Mouse (Mus musculus): ENCODE data around the gene Dock4. TPM values are rescaled to one million over a fixed set of nuclear protein-coding genes. Genes with fewer than 3 reads are reported as not detected.

The Dock4 gene
- total RNA-seq, 2 experiments from 2014 or later = 97.3 to 104 TPM

- intact Hi-C loops (cut with DNase I) = no loop called here
- TF ChIP-seq CTCF (IDR thresholded peaks at IDR 0.05) = no peak
- no peak for DNase-seq (ENCODE audit: extremely low spot score in 1 of 2, low spot score in 2 of 2)
- no peak overlapping the region for H3K4me3 ChIP-seq
- no peak overlapping the region for H3K27ac ChIP-seq
Measured at GRCm38 (mm10) chr12:40825935-40826460, 380.2 kb downstream of the Dock4 start.

GRCm38 (mm10) chr12:40826491-40826890 lies 380.7 kb downstream of the Dock4 start:
- intact Hi-C loops (cut with DNase I) = no loop called here
- TF ChIP-seq CTCF (IDR thresholded peaks at IDR 0.05) = no peak
- Histone ChIP-seq H3K27ac (no peak overlapping the region), H3K4me3 (no peak overlapping the region)
- no peak for DNase-seq (ENCODE audit: extremely low spot score in 1 of 2, low spot score in 2 of 2)

GRCm38 (mm10) chr12:40828025-40828424 lies 382.3 kb downstream of the Dock4 start:
- DNase-seq (ENCODE audit: extremely low spot score in 1 of 2, low spot score in 2 of 2) = no peak
- H3K4me3 ChIP-seq = no peak overlapping the region
- intact Hi-C loops (cut with DNase I) = no loop called here
- TF ChIP-seq CTCF (IDR thresholded peaks at IDR 0.05) = no peak
- H3K27ac ChIP-seq = no peak overlapping the region

GRCm38 (mm10) chr12:40829269-40829668 lies 383.5 kb downstream of the Dock4 start:
- H3K27ac ChIP-seq = no peak overlapping the region

GRCm38 (mm10) chr12:40832157-40832556 lies 386.4 kb downstream of the Dock4 start:
- peak; percentile 61 for TF ChIP-seq CTCF (IDR thresholded peaks at IDR 0.05)

More at GRCm38 (mm10) chr12:40829269-40829668, 383.5 kb downstream of the Dock4 start:
- no peak overlapping the region for H3K4me3 ChIP-seq
- no peak for DNase-seq (ENCODE audit: extremely low spot score in 1 of 2, low spot score in 2 of 2)
- intact Hi-C loops (cut with DNase I) = no loop called here
- no peak for TF ChIP-seq CTCF (IDR thresholded peaks at IDR 0.05)

GRCm38 (mm10) chr12:40836924-40837323 lies 391.2 kb downstream of the Dock4 start:
- no peak for TF ChIP-seq CTCF (IDR thresholded peaks at IDR 0.05)
- intact Hi-C loops (cut with DNase I) = loop anchor here (2.0 to 10.0 kb wide), 2 partner anchors 648 to 838 kb away; no protein-coding TSS in a partner anchor
- H3K4me3 ChIP-seq = no peak overlapping the region
- peak overlapping the region; percentile 8; the same call in 1 of the 2 replicates for H3K27ac ChIP-seq
- DNase-seq (ENCODE audit: extremely low spot score in 1 of 2, low spot score in 2 of 2) = no peak

More at GRCm38 (mm10) chr12:40832157-40832556, 386.4 kb downstream of the Dock4 start:
- peak overlapping the region; percentile 30; the same call in 1 of the 2 replicates for H3K27ac ChIP-seq
- intact Hi-C loops (cut with DNase I) = loop anchor here (10.0 kb wide), 1 partner anchor 843 kb away; no protein-coding TSS in a partner anchor
- no peak overlapping the region for H3K4me3 ChIP-seq
- no peak for DNase-seq (ENCODE audit: extremely low spot score in 1 of 2, low spot score in 2 of 2)

GRCm38 (mm10) chr12:40837597-40838337 lies 392.0 kb downstream of the Dock4 start:
- H3K4me3 ChIP-seq = no peak overlapping the region
- H3K27ac ChIP-seq = peak overlapping the region; percentile 29
- TF ChIP-seq CTCF (IDR thresholded peaks at IDR 0.05) = peak; percentile 93
- DNase-seq (ENCODE audit: extremely low spot score in 1 of 2, low spot score in 2 of 2) = peak; percentile 76 to 85
- intact Hi-C loops (cut with DNase I) = loop anchor here (2.0 to 10.0 kb wide), 2 partner anchors 647 to 837 kb away; no protein-coding TSS in a partner anchor

GRCm38 (mm10) chr12:40838338-40838695 lies 392.6 kb downstream of the Dock4 start:
- Histone ChIP-seq H3K27ac (no peak overlapping the region), H3K4me3 (no peak overlapping the region)
- TF ChIP-seq CTCF (IDR thresholded peaks at IDR 0.05) = no peak
- DNase-seq (ENCODE audit: extremely low spot score in 1 of 2, low spot score in 2 of 2) = no peak
- intact Hi-C loops (cut with DNase I) = loop anchor here (10.0 kb wide), 1 partner anchor 836 kb away; no protein-coding TSS in a partner anchor

- H3K27ac ChIP-seq = no peak overlapping the region
- intact Hi-C loops (cut with DNase I) = loop anchor here (10.0 kb wide), 1 partner anchor 836 kb away; no protein-coding TSS in a partner anchor
- DNase-seq (ENCODE audit: extremely low spot score in 1 of 2, low spot score in 2 of 2) = no peak
- no peak overlapping the region for H3K4me3 ChIP-seq
- TF ChIP-seq CTCF (IDR thresholded peaks at IDR 0.05) = no peak
Measured at GRCm38 (mm10) chr12:40838940-40839339, 393.2 kb downstream of the Dock4 start.

- no peak overlapping the region for H3K27ac ChIP-seq
- H3K4me3 ChIP-seq = no peak overlapping the region
- intact Hi-C loops (cut with DNase I) = loop anchor here (5.0 to 10.0 kb wide), 5 partner anchors 182 to 1035 kb away; partner anchors contain the start of gene Immp2l
- TF ChIP-seq CTCF (IDR thresholded peaks at IDR 0.05) = no peak
- no peak for DNase-seq (ENCODE audit: extremely low spot score in 1 of 2, low spot score in 2 of 2)
Measured at GRCm38 (mm10) chr12:40839817-40840216, 394.1 kb downstream of the Dock4 start.

GRCm38 (mm10) chr12:40842251-40842988 lies 396.7 kb downstream of the Dock4 start:
- TF ChIP-seq CTCF (IDR thresholded peaks at IDR 0.05) = peak; percentile 53
- H3K27ac ChIP-seq = no peak overlapping the region
- intact Hi-C loops (cut with DNase I) = loop anchor here (5.0 to 10.0 kb wide), 4 partner anchors 180 to 1032 kb away; partner anchors contain the start of gene Immp2l
- no peak overlapping the region for H3K4me3 ChIP-seq
- no peak for DNase-seq (ENCODE audit: extremely low spot score in 1 of 2, low spot score in 2 of 2)

Measured in left cerebral cortex, adult 2 months (tissue).